Mouse (Mus musculus) retina, postnatal 7 days (tissue): Measurements from ENCODE around the gene Gm10840.

ENCODE experiments used
- DNase-seq: peaks from one replicate; pipeline ENCODE4 v3.0.0-alpha.2; 2012; ENCODE audit warnings: low read depth, low spot score

Gene Gm10840

DNA sequence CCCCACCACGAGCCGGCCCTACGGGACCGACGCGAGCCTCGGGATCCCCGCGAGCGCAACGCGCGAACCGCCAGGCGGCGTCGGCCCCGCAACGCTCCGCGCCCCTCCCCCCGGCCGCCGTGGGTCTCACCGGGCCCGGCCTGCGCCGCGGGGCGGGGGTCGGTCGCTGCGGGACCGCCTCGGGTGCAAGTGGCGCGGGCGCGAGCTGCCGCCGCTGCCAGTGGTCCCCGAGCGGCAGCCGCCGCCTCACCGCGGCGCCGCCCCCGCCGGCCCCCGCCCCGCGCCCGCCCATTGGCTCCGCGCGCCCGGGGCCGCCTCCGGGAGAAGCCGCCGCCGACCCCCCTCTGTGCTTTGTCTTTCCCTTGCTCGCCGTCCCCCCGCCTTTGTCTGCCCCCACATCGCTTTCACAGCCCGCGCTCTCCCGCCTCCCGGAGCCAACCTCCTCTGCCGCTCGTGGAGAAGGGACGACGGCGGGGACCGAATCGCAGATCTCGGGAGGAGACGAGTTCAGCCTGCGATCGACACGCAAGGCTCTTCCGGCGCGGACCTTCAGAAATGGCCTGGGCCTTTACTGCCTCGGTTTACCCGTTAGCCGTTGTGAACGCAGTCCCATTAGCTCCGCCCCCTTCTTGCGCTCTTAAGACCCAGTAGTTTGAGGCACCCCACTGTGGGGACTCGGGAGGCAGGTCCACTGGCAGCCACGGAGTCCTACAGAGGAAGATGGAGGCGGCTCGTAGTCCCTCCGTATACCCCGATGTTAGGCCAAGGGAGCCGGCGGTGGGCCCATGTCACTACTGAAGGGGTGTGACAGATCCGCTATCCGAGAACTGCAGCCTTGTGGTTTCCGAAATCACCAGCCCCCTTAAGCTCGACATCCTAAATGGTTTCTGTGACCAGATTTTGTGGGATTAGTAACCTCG, 469 bp upstream of the Gm10840 start:
- DNase-seq, result peak; percentile 44

DNA sequence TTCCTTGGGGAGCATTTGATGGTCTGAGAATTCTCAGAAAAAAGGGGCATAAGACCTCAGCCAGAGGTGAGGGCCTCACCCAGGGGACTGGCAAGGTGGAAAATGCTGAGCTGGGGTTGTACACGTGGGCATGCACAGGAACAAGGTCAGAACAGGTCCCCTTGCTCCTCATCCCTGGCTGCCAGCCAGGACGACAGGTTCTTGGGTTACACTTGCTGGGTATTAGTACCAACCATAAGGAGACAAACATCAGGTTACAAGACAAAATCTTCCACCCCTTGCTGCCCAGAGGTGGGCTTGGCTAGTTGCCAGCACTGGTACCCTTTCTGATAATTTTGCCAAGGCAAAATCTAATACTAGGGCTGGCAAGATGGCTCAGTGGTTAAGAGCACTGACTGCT, 1.6 kb downstream of the Gm10840 start:
- no peak for DNase-seq

DNA sequence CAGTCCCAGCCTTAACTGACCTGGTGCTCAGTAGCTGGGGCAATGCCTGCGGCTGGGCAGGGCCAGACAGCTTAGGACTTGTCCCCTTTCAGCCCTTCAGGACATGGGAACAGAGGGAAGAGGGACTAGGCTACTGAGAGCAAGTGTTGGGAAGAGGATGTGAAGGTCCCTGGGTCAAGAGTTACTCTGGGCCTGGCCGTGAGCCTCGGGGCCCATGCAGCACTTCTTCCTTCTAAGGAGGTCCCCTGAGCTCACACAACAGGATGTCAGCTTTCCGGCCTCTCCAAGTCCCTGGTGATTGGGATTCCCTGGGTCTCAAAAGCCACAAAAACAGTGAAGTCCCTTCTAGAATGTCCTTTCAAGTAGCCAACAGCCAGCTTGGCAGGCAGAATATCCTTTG, 2.9 kb downstream of the Gm10840 start:
- no peak for DNase-seq

DNA sequence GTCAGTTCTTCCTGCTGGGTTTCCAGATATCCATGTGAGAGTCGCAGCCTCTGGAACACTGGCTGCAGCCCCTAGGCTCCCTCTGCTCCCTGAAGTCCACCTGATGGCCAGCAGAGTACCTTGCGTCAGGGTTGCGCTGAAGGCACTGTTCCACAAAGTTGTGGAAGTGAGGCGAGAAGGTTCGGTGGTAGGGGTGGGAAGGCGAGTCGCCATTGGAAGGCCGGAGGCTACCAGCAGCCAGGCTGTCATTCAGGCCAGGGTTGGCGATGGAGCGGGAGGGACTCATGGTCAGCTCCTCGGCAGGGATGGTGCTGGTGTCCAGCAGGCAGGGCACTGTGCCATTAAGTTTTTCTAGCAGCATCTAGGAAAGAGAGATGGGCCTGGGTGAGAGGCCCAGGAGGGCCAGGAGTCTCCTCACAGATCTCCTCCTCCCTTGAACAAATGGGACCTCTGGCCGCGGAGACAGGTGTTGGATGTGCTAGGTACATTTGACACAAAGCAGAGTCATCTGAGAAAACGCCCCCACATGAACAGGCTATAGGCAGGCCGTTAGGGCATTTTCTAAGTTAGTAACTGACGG, 4.0 kb downstream of the Gm10840 start:
- DNase-seq, result no peak

DNA sequence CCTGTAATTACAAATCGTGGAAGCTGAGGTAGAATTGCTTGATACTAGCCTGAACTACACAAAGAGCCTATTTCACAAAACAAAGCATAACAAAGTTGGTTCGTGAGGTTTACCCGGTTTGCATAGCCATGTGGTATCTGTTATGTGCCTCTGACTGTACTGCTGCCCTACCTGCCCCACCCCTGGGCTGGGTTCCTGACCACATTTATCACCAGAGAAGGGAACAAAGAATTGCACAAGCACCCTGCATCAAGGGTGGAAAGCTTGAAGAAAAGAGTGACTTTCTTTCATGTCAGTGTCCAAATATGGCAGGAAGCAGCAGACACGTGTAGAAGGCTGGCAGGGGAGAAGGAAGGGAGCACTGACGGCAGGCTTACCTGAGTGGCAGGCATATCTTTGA, 6.8 kb downstream of the Gm10840 start:
- no peak for DNase-seq

DNA sequence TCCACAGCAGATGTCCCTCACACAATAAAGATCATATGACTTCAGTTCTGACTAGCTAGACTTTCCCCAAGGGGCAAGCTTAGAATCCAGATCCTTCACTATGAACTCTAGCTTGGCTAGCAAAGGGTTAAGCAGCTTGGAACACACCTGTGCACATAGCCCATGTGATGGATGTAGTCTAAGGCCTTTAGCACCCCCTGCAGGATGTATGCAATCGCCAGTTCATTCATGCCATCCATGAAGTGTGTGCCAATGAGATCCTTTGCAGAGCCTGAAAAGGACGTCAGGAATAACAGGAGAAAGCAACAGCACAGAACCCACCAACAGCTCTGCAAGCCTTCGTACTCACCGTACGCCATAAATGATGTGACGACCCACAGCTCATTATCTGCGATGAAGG, 10.2 kb downstream of the Gm10840 start:
- DNase-seq, result no peak

DNA sequence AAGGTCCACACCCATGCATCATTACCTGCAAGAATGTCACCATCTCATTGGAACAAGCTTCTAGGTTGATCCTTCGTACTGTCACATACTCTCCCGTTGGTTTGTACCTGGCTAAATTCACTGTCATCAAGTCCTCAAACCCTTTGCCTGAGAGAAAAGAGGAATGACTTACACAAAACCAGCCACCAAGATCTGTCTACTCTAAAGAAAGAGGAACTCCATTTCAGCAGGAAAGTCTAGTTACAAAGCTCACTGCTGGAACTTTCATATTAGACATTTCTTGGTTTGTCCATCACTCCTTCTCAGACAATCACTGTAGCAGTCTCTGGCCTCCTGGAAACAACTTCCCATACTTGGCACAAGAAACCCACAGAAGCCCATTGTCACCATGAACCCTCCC, 12.6 kb downstream of the Gm10840 start:
- no peak for DNase-seq

DNA sequence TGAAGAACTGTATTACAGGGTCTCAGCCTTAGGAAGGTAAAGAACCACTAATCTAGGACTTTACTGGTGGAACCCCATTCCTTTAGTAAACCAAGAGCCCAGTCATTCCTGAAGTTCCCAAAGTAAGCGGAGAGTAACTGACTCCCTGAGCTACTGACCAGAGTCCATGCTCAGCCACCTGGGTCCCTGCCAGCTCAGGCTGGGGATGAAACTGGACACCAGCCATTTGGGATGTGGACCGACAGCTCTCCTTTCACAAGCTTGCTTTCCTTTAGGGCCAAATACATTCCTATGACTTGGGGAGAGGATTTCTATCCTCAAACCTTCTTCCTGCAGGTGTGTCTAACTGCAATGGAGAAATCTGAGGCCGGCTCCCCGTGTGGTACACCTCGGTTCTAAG, 13.7 kb downstream of the Gm10840 start:
- DNase-seq, result no peak

DNA sequence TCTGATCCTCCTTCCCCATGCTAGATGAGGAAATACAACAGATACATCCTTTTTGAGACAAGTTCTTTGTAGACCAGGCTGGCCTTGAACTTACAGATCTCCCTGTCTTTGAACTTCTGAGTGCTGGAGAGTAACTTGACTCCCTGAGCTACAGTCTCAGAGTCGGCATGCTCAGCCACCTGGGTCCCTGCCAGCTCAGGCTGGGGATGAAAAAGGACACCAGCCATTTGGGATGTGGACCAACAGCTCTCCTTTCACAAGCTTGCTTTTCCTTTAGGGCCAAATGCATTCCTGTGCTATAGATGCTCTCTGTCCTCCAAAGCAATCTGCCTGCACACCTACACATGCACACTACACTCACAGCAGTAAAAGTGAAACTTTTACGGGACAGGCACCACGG, 14.4 kb downstream of the Gm10840 start:
- no peak for DNase-seq

DNA sequence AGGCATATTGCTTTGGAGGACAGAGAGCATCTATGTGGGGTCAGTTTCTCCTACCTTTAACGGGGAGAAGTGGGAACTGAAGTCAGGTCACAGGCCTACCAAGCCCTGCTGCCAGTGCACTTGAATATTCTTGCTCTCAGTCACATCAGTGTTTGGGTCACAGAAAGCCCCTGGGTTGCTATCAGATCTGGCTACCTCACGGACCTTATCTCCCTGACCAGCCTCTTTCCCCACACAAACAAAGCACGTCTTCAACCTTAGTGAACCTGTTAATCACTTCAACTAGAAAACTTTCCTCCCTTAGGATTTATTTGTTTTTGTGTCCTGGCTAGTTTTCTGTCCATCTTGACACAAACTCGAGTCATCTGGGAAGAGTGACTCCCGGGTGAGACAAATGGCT, 15.7 kb downstream of the Gm10840 start:
- DNase-seq, result no peak

DNA sequence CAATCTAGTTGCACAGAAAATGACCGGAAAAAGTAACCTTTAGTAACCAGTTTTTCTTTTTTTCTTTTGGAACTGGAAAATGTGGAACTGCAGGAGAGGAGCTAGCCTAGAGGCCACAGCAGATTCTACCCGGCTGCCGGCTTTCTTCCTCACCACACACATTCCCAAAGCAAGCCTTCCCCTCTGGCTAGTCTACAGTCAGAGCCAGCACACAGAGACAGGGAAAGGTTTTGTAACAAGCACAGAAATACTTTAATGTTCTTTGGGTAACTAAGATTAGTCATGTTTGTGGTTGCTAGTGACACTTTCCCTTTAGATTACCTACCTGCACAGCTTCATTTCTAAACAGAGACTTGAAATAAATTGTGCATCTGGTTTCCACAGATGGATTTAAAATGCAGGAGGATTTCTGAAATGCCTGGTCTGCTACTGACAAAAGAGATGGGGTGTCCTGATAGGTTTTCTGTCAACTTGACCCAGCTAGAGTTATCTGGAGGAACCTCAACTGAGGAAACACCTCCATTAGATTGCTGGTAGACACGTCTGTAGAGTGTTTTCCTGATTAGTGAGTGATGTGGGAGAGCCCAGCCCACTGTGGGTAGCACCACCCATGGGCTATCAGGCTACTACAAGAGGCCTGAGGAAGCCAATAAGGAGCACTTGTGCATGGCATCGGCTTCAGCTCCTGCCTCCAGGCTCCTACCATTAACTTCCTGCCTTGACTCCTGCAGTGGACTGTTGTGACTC, 17.6 kb downstream of the Gm10840 start:
- DNase-seq, result no peak

DNA sequence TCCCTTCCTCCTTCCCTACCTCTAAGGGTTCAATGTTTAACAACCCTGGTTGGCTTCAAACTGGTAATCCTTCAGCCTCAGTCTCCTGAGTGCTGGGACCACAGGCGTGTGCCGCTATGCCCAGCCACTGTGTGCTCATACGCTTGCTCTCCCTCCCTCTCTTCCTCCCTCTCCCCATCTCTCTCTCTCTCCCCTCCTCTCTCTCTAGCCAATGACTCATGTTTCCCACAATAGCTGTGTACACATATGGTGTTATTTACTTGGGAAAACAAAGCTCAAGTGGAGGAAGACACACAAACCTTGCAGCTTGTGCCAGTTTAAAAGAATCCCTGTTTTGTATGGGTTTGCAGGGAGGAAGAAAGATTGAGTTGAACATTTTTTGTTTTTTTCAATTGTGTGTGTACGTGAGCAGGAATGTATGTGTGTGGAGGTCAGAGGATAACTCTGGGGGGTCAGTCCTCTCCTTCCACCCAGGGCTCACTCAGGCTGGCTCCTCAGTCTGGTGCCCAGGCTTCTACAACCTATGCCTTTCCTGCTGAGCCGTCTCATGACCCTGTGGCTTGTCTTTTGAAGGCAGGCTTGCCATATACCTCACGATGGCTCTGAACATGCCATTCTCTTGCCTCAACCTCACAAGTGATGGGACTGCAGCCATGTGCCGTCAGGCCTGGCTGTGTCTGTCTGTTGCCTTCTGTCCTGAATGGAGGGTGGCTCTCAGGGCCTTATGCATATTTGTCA, 19.2 kb downstream of the Gm10840 start:
- DNase-seq, result no peak

DNA sequence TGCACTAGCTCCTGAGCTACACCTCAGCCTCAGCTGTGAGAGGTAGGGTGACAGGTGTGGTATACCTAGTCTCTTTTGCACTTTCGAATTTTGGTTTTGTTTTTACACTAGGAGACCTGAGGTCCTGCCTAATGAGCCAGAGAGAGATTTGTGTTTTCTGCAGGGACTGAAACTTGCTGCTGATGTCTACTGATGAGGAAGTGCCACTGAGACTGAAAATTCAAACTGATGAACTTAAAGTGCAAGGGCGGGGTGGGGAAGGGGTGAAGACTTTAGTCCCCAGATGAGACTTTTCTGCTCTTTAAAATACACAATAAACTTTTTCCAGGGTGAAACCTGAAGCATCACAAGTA, 19.8 kb downstream of the Gm10840 start:
- DNase-seq, result no peak

DNA sequence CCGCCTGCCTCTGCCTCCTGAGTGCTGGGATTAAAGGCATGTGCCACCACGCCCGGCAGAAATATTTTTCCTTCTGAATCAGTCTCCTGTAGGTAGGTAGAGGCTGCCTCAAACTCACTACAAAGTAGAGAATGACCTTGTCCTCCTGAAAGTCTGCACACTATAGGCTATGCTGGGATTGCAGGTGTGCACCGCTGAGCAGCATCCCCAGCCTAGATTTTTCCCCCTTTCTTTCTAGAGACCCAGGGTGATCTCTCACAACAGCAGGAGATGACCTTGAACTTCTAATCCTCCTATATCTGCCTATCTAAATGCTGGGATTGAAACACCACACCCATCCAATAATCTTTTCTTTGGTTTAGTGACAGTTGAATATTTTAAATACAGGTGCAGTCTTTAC, 26.7 kb downstream of the Gm10840 start:
- no peak for DNase-seq

DNA sequence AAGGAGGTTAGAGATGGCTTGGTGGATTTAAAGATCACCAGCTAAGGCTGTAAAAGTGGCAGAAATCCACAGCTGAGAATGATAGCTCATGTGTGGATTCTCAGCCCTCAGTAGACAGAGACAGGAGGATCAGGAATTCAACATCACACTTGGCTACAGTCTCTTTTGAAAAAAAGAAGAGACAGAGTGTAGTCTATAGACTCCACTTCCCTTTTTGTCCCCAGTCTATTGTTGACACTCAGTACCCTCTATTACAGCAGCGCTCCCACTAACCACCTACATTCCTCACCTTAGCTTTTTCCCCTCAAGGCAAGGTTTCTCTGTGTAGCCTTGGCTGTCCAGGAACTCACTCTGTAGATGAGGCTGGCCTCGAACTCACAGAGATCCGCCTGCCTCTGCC, 31.1 kb downstream of the Gm10840 start:
- DNase-seq, result no peak

DNA sequence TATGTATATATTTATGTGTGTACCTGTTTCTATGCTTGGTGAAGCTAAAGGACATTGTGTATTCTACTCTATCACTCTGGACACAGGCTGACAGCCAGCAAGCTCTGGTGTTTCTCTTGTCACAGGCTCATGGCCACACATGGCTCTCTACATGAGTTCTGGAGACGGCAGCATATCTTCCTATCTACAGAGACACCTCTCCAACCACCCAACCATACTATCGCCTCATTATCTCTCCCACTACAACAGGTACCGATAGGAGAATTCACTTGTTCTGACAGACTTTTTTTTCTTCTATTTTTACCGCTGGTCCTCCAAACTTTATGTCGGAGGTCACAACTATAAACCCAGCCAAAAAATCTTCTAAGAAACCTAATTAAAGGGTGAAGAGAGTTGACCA, 31.6 kb downstream of the Gm10840 start:
- DNase-seq, result no peak

DNA sequence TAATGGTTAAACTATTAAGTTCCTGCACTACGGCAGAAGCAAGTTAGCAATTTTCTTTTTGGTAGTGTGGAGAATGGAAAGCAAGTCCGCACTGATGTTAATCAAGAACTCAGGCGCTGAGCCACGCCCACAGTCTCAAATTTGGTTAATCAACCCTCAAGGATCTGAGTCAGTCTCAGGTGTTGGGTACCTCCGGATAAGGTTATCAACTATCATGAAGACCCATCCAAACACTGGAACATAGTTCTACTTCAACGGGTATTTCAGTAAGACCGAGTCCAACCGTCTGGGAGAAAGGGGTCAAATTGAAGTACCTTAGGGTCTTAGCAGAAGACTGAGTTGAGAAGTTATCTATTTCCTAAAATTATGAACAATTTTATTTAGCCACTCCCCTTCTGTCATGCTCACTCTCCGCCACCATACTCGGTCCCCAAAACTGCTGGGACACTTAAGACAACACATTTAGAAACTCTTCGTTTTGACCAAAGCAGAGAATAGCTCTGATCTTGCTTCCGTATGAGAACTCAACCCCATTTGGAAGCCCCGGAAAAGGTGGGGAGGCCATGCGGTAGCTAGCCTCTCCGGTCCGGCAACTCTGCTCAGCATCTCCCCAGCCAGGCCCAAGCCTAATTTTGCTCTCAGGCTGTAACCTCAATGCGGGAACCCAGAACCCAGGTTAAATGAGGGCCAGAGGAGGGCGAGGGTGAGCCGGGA, 32.2 kb downstream of the Gm10840 start:
- DNase-seq, result no peak

DNA sequence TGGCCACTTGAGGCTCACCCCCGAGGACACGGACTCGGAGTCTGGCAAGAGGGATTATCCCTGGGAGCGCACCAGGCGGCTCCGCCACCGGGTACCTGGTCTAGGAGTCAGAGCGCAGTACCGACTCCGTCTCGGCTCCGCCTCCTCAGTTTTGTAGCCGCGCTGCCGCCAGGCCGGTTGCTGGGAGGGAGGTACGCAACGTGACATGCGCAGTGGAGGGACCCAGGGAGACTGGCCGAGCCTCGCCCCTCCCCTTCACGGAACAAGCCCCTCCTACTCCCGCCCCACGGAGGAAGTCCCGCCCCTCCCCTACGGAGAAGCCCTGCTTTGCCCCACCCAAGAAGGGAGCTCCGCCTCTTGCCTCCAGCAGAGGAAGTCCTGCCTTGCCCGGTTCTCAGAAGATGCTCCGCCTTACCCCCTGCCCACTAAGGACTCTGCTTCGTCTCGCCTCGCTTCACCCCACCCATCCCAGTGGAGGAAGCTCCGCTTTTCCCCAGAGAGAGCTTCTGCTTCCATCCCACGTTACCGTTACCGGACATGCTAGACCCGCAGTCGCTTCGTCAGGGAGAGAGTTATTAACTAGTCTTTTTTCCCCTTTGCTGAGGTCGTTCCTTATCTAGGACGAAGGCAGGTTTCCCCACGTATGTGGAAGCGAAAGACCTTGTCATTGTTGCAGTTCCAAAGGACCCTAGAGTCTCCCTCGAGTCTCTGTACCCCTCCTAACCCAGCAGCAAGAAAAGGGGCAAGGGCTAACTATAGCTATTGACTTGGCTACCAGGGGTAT, 32.9 kb downstream of the Gm10840 start:
- peak; percentile 95 for DNase-seq

DNA sequence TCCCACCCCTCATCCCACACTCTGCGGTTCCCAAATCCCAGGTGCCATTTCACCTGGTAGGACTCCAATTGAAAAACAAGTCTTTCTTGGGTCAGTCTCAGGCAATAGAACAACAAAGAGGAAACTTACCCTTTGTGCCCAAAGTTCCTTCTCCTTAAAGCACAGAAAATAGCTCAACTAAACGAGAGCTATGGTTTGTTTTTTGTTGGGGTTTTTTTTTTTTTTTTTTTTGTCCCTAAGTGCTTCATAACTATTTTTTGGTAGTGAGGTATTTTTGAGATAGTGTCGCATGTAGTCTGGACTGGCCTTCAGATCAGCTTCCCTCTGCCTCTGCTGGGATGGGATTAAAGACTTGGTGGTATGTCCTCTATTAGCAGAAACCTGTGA, 33.5 kb downstream of the Gm10840 start:
- no peak for DNase-seq

DNA sequence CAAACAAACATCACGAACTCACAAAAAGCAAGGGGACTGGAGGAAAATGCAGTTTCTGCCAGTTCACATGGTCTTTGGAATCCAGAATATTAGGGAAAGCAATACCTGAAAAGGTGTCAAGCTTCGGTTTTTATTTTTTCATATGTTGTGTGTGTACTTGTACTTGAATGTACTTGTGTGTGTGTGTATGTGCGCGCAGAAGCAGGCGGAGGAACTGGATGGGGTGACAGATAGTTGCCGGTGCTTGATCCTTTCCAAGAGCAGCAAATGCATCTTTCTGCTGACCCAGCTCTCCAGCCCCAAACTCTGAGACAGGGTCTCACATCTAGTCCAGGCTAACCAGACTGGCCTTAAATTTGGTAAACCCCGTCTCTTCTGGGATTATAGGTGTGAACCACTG, 34.2 kb downstream of the Gm10840 start:
- no peak for DNase-seq

DNA sequence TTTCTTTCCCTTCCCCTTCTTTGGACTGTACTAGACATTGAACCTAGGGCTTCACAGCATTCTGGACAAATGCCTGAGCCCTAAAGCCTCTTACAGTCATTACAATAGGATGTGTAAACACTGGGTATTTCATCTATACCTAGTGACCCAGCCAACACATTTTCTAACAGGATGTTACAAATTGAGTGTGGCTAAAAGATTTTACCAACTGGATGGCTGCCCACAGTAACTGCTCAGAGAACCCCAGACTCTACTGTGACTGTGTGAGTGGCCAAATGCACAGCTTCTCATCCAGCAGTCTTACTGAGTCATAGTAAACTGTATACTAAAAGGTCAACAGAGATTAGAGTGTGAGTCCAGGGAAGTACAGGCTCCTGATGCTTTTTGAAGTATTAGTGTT, 34.7 kb downstream of the Gm10840 start:
- DNase-seq, result no peak
